Comparison of ENCODE assay signal across 11 mouse cellular contexts in genomic region chr11:18747871-18748461, GRCm38 (mm10).
DNase-seq lines count a peak whose midpoint lies in the region; ATAC-seq and TF ChIP-seq lines count a peak whose summit lies in the region.
"Had no signal": no experiment of that assay in that cellular context is flagged by ENCODE, and none has a peak within 500 bp of the region (broad histone marks: within the 10 kb centered on the region; RNA-seq: fewer than 3 reads in every experiment).

No protein-coding gene starts in this region.

- no peak overlapping the region for H3K4me3 ChIP-seq in heart, embryonic 10.5 days
- no peak overlapping the region for H3K4me3 ChIP-seq in heart, adult 2 months
- no peak overlapping the region for H3K4me3 ChIP-seq in embryonic facial prominence, embryonic 14.5 days (ENCODE audit: low read depth, low read length)
- no peak overlapping the region for H3K4me3 ChIP-seq in limb, embryonic 10.5 days
- H3K4me3 ChIP-seq in small intestine, adult 2 months (ENCODE audit: low read depth, low read length): no peak overlapping the region
- H3K4me3 ChIP-seq: lung, embryonic 15.5 days had no signal

- H3K27me3 ChIP-seq in heart, embryonic 10.5 days (ENCODE audit: insufficient read depth, poor library complexity, severe bottlenecking): no peaks in the 10 kb centered on the region
- no peaks in the 10 kb centered on the region for H3K27me3 ChIP-seq in heart, adult 2 months (ENCODE audit: control insufficient read depth, insufficient read depth, low read length)
- H3K27me3 ChIP-seq in embryonic facial prominence, embryonic 14.5 days (replicated peaks; ENCODE audit: control insufficient read depth, insufficient read depth, low read length): peaks cover 7% of the 10 kb centered on the region
- peaks cover 44% of the 10 kb centered on the region for H3K27me3 ChIP-seq in limb, embryonic 10.5 days (ENCODE audit: low read depth, poor library complexity, severe bottlenecking)
- H3K27me3 ChIP-seq in small intestine, adult 2 months (ENCODE audit: control insufficient read depth, insufficient read depth, low read length): no peaks in the 10 kb centered on the region
- H3K27me3 ChIP-seq: lung, embryonic 15.5 days had no signal

- TF ChIP-seq POLR2A in heart, adult 2 months (IDR thresholded peaks at IDR 0.05; ENCODE audit: insufficient read depth, low read depth, low read length): no peak
- no peak for TF ChIP-seq POLR2A in small intestine, adult 2 months (IDR thresholded peaks at IDR 0.05; ENCODE audit: low read depth, low read length)

- no peaks in the 10 kb centered on the region for H3K36me3 ChIP-seq in heart, embryonic 10.5 days
- H3K36me3 ChIP-seq in heart, adult 2 months (ENCODE audit: control insufficient read depth, insufficient read depth, low read length): no peaks in the 10 kb centered on the region
- no peaks in the 10 kb centered on the region for H3K36me3 ChIP-seq in embryonic facial prominence, embryonic 14.5 days (ENCODE audit: control insufficient read depth, insufficient read depth, low read length)
- no peaks in the 10 kb centered on the region for H3K36me3 ChIP-seq in limb, embryonic 10.5 days
- no peaks in the 10 kb centered on the region for H3K36me3 ChIP-seq in small intestine, adult 2 months (ENCODE audit: control insufficient read depth, insufficient read depth, low read length)
- H3K36me3 ChIP-seq: lung, embryonic 15.5 days had no signal

- peaks cover 43% of the 10 kb centered on the region for H3K4me1 ChIP-seq in heart, embryonic 10.5 days
- H3K4me1 ChIP-seq in heart, adult 2 months (ENCODE audit: control insufficient read depth, insufficient read depth, low read length): no peaks in the 10 kb centered on the region
- peaks cover 21% of the 10 kb centered on the region for H3K4me1 ChIP-seq in embryonic facial prominence, embryonic 14.5 days (ENCODE audit: control insufficient read depth, insufficient read depth, low read length)
- H3K4me1 ChIP-seq in limb, embryonic 10.5 days: peaks cover 61% of the 10 kb centered on the region
- peaks cover 7% of the 10 kb centered on the region; the same call in 1 of the 2 replicates for H3K4me1 ChIP-seq in small intestine, adult 2 months (ENCODE audit: control insufficient read depth, insufficient read depth, insufficient read length, low read length)

- 0 out of 2 replicates have a peak, but pooled peaks have one; percentile 45 for ATAC-seq in embryonic facial prominence, embryonic 14.5 days (ENCODE audit: low read depth)

- no peak for DNase-seq in heart, embryonic 10.5 days (ENCODE audit: low spot score)
- DNase-seq in heart, adult 2 months: no peak
- DNase-seq in embryonic facial prominence, embryonic 14.5 days (ENCODE audit: low spot score): peak; percentile 60
- peak; percentile 50 for DNase-seq in limb, embryonic 10.5 days (ENCODE audit: low spot score)
- DNase-seq in c-Kit-positive CD71-positive TER-119-positive erythroid progenitor cells, embryonic 14.5 days (ENCODE audit: low spot score): no peak
- DNase-seq in thymus, postnatal 14 days: no peak
- DNase-seq in urinary bladder, postnatal 4 days (ENCODE audit: low spot score in 2 of 2): no peak
- DNase-seq: heart, postnatal 14 days; layer of hippocampus, postnatal 36 days had no signal

- no peaks in the 10 kb centered on the region for H3K79me2 ChIP-seq in heart, adult 2 months (replicated peaks; ENCODE audit: control insufficient read depth, insufficient read depth, low read length)

- TF ChIP-seq CTCF in heart, adult 2 months (IDR thresholded peaks at IDR 0.05): no peak
- TF ChIP-seq CTCF in small intestine, adult 2 months (IDR thresholded peaks at IDR 0.05; ENCODE audit: extremely low read depth, insufficient read length, insufficient replicate concordance, low read depth, low read length): no peak

- 27% methylated on average over 7 of the region's 7 CpGs for WGBS in heart, embryonic 10.5 days
- WGBS in heart, adult 2 months: 56% methylated on average over 7 of the region's 7 CpGs
- WGBS in embryonic facial prominence, embryonic 14.5 days: 25% methylated on average over 7 of the region's 7 CpGs
- WGBS in limb, embryonic 10.5 days: 8% methylated on average over 7 of the region's 7 CpGs
- WGBS in small intestine, adult 2 months: 29% methylated on average over 7 of the region's 7 CpGs

- H3K4me2 ChIP-seq in embryonic facial prominence, embryonic 14.5 days (ENCODE audit: low read depth, low read length): no peak overlapping the region
- H3K4me2 ChIP-seq: lung, embryonic 15.5 days had no signal

- H3K27ac ChIP-seq in heart, embryonic 10.5 days: peak overlapping the region; percentile 82
- H3K27ac ChIP-seq in heart, adult 2 months: no peak overlapping the region
- H3K27ac ChIP-seq in embryonic facial prominence, embryonic 14.5 days (replicated peaks; ENCODE audit: low read depth, low read length): no peak overlapping the region
- H3K27ac ChIP-seq in limb, embryonic 10.5 days: peak overlapping the region; percentile 80
- peak overlapping the region; percentile 27; the same call in 1 of the 2 replicates for H3K27ac ChIP-seq in small intestine, adult 2 months (ENCODE audit: insufficient read depth, low read depth, low read length)
- H3K27ac ChIP-seq: lung, embryonic 15.5 days had no signal

- intact Hi-C loops in heart, adult 2 months (cut with DNase I): no loop called here

- no peak overlapping the region for H3K9ac ChIP-seq in heart, adult 2 months (ENCODE audit: low read depth, low read length)
- no peak overlapping the region for H3K9ac ChIP-seq in embryonic facial prominence, embryonic 14.5 days (ENCODE audit: low read depth, low read length)
- H3K9ac ChIP-seq: lung, embryonic 15.5 days had no signal

- no peak for TF ChIP-seq EP300 in heart, adult 2 months (IDR thresholded peaks at IDR 0.05; ENCODE audit: insufficient read depth, low read depth, low read length)

- H3K9me3 ChIP-seq in heart, embryonic 10.5 days: no peaks in the 10 kb centered on the region
- H3K9me3 ChIP-seq in embryonic facial prominence, embryonic 14.5 days (ENCODE audit: control insufficient read depth, low read length): no peaks in the 10 kb centered on the region
- H3K9me3 ChIP-seq in limb, embryonic 10.5 days (replicated peaks): no peaks in the 10 kb centered on the region
- H3K9me3 ChIP-seq: lung, embryonic 15.5 days had no signal

Comparison
In these comparisons a context has a peak if more than half of its experiments do, and no peak if none do; other contexts are left out.
1. H3K27ac ChIP-seq: peak in heart, embryonic 10.5 days (single experiment), limb, embryonic 10.5 days (single experiment) and small intestine, adult 2 months (single experiment); none in heart, adult 2 months (single experiment) and embryonic facial prominence, embryonic 14.5 days (single experiment).
2. DNase-seq: peak in embryonic facial prominence, embryonic 14.5 days (single experiment) and limb, embryonic 10.5 days (single experiment); none in heart, embryonic 10.5 days (single experiment), heart, adult 2 months (0 of 2), c-Kit-positive CD71-positive TER-119-positive erythroid progenitor cells, embryonic 14.5 days (single experiment), thymus, postnatal 14 days (single experiment) and urinary bladder, postnatal 4 days (0 of 2).